Mouse (Mus musculus) CH12.LX (cell line): ENCODE results near the gene Tmub1.

ENCODE experiments used
- CHD2 ChIP-seq: IDR thresholded peaks from 2 replicates; pipeline ENCODE4 v1.6.1; 2011; ENCODE audit warnings: low read length, improper control_type of control experiment
- CTCF ChIP-seq, 2 experiments: IDR thresholded peaks in 1 of 2; conservative IDR thresholded peaks in 1 of 2; 2 replicates each; pipeline ENCODE4 v1.5.1; 2011 to 2012; ENCODE audit warnings: low read depth in 2 of 2, low read length in 2 of 2, improper control_type of control experiment in 1 of 2, inconsistent platforms in 1 of 2, mild to moderate bottlenecking in 1 of 2, moderate library complexity in 1 of 2
- E2F4 ChIP-seq: IDR thresholded peaks from 2 replicates; pipeline ENCODE4 v1.6.1; 2011; ENCODE audit warnings: low read depth, low read length, improper control_type of control experiment; ENCODE audit not compliant: insufficient replicate concordance
- MEF2A ChIP-seq: IDR thresholded peaks from 2 replicates; pipeline ENCODE4 v1.6.1; 2014; ENCODE audit warnings: low read depth, mild to moderate bottlenecking, inconsistent platforms, low read length, improper control_type of control experiment, borderline replicate concordance
- NELFE ChIP-seq: IDR thresholded peaks from 2 replicates; pipeline ENCODE4 v1.6.1; 2011; ENCODE audit warnings: low read depth, low read length, improper control_type of control experiment
- POLR2A ChIP-seq: IDR thresholded peaks from 2 replicates; pipeline ENCODE4 v1.6.1; 2011; ENCODE audit warnings: low read depth, mild to moderate bottlenecking, improper control_type of control experiment, low read length
- SIN3A ChIP-seq: IDR thresholded peaks from 2 replicates; pipeline ENCODE4 v1.6.1; 2012; ENCODE audit warnings: low read length, improper control_type of control experiment, inconsistent platforms
- TBP ChIP-seq: conservative IDR thresholded peaks from 2 replicates; pipeline ENCODE4 v1.6.1; 2011; ENCODE audit warnings: low read depth, low read length, improper control_type of control experiment
- ZC3H11A ChIP-seq: IDR thresholded peaks from 2 replicates; pipeline ENCODE4 v1.6.1; 2012; ENCODE audit warnings: low read depth, mild to moderate bottlenecking, inconsistent platforms, low read length, improper control_type of control experiment
- ZKSCAN1 ChIP-seq: IDR thresholded peaks from 2 replicates; pipeline ENCODE4 v1.6.1; 2012; ENCODE audit warnings: low read depth, inconsistent platforms, low read length, improper control_type of control experiment, borderline replicate concordance
- ZMIZ1 ChIP-seq: IDR thresholded peaks from 2 replicates; pipeline ENCODE4 v1.6.1; 2012; ENCODE audit warnings: low read depth, mild to moderate bottlenecking, inconsistent platforms, low read length, improper control_type of control experiment
- ZNF384 ChIP-seq: IDR thresholded peaks from 2 replicates; pipeline ENCODE4 v1.6.1; 2012; ENCODE audit warnings: low read depth, low read length, improper control_type of control experiment, inconsistent platforms

GRCm38 (mm10) chr5:24482247-24483079 is 34.8 kb upstream of the Tmub1 start:
- TF ChIP-seq MEF2A = no peak
- TF ChIP-seq CTCF (conservative IDR thresholded peaks at IDR 0.05 in 1 of 2, IDR thresholded peaks at IDR 0.05 in 1 of 2; ENCODE audit: low read depth in 2 of 2, low read length in 2 of 2) = no peak
- no peak for TF ChIP-seq SIN3A
- TF ChIP-seq ZNF384 = no peak
- TF ChIP-seq E2F4 = no peak
- TF ChIP-seq CHD2 = no peak
- no peak for TF ChIP-seq NELFE
- no peak for TF ChIP-seq TBP
- no peak for TF ChIP-seq ZC3H11A
- no peak for TF ChIP-seq ZKSCAN1
- no peak for TF ChIP-seq POLR2A
- TF ChIP-seq ZMIZ1 = no peak
